In genomic region chr5:52367866-52368840, GRCm38 (mm10) we compare ENCODE assay signal across 7 mouse cellular contexts. TPM values are rescaled to one million over a fixed set of nuclear protein-coding genes. Genes with fewer than 3 reads are reported as not detected.
DNase-seq lines count a peak whose midpoint lies in the region; ATAC-seq and TF ChIP-seq lines count a peak whose summit lies in the region.

No protein-coding gene starts in this region.

- 51% methylated on average over 63 of the region's 63 CpGs for WGBS in forebrain, embryonic 13.5 days
- 57% methylated on average over 63 of the region's 63 CpGs for WGBS in intestine, embryonic 15.5 days

- no peak for TF ChIP-seq POLR2A in testis, adult 2 months (IDR thresholded peaks at IDR 0.05; ENCODE audit: control insufficient read depth, low read depth, low read length)

- H3K27me3 ChIP-seq in testis, adult 2 months (ENCODE audit: control insufficient read depth, insufficient read depth, low read length): no peaks in the 10 kb centered on the region
- no peaks in the 10 kb centered on the region for H3K27me3 ChIP-seq in forebrain, embryonic 13.5 days
- peaks cover 8% of the 10 kb centered on the region for H3K27me3 ChIP-seq in intestine, embryonic 15.5 days (replicated peaks)

- no peak overlapping the region for H3K27ac ChIP-seq in testis, adult 2 months (ENCODE audit: control insufficient read depth, insufficient read depth, low read depth, low read length)
- H3K27ac ChIP-seq in forebrain, embryonic 13.5 days: no peak overlapping the region
- H3K27ac ChIP-seq in intestine, embryonic 15.5 days: no peak overlapping the region

- ATAC-seq in forebrain, embryonic 13.5 days: peak; percentile 36
- no peak for ATAC-seq in intestine, embryonic 15.5 days
- ATAC-seq in activated CD4-positive, CD25-positive, alpha-beta regulatory T cell, adult 4 months: no peak
- no peak for ATAC-seq in erythroid progenitor cell, adult 5-6 weeks (replicated peaks; ENCODE audit: low FRiP score, poor library complexity, severe bottlenecking)

- peak overlapping the region; percentile 57 for H3K4me3 ChIP-seq in testis, adult 2 months (ENCODE audit: control insufficient read depth, low read depth, low read length)
- no peak overlapping the region for H3K4me3 ChIP-seq in forebrain, embryonic 13.5 days
- peak overlapping the region; percentile 9; the same call in 1 of the 2 replicates for H3K4me3 ChIP-seq in intestine, embryonic 15.5 days (replicated peaks)

- no peaks in the 10 kb centered on the region for H3K36me3 ChIP-seq in testis, adult 2 months (ENCODE audit: control insufficient read depth, insufficient read depth, low read length)
- no peaks in the 10 kb centered on the region for H3K36me3 ChIP-seq in forebrain, embryonic 13.5 days (ENCODE audit: poor library complexity, severe bottlenecking)
- no peaks in the 10 kb centered on the region for H3K36me3 ChIP-seq in intestine, embryonic 15.5 days

- no peaks in the 10 kb centered on the region for H3K9me3 ChIP-seq in forebrain, embryonic 13.5 days (replicated peaks)
- no peaks in the 10 kb centered on the region for H3K9me3 ChIP-seq in intestine, embryonic 15.5 days

- H3K4me2 ChIP-seq in forebrain, embryonic 13.5 days: peak overlapping the region; percentile 48
- peak overlapping the region; percentile 47 for H3K4me2 ChIP-seq in intestine, embryonic 15.5 days (replicated peaks)

- TF ChIP-seq CTCF in testis, adult 2 months (IDR thresholded peaks at IDR 0.05; ENCODE audit: control insufficient read depth, insufficient read depth, insufficient replicate concordance, low read depth, low read length): no peak

- H3K4me1 ChIP-seq in testis, adult 2 months (ENCODE audit: control insufficient read depth, insufficient read depth, low read length): peaks cover 6% of the 10 kb centered on the region; the same call in 1 of the 2 replicates
- no peaks in the 10 kb centered on the region for H3K4me1 ChIP-seq in forebrain, embryonic 13.5 days
- H3K4me1 ChIP-seq in intestine, embryonic 15.5 days (replicated peaks): peaks cover 8% of the 10 kb centered on the region; the same call in 1 of the 2 replicates

- peak overlapping the region; percentile 56 for H3K9ac ChIP-seq in forebrain, embryonic 13.5 days
- no peak overlapping the region for H3K9ac ChIP-seq in intestine, embryonic 15.5 days

- no peak for DNase-seq in testis, postnatal 14 days (ENCODE audit: low spot score)
- no peak for DNase-seq in spleen, postnatal 10 days (ENCODE audit: low spot score in 2 of 2)

RNA-seq across cellular contexts. Expression of gene Sod3, which starts 4.6 kb away (rescaled TPM):
- polyA plus RNA-seq in testis, adult 2 months (2012; rRNA removed): 15.1 and 20.6 TPM in 2 replicates
- polyA plus RNA-seq in forebrain, embryonic 13.5 days (2015; fragmentation: Nextera tagmentation; extraction: Ambion mirVana): 0.16 and 0.35 TPM in 2 replicates
- polyA plus RNA-seq in intestine, embryonic 15.5 days (2015; fragmentation: Nextera tagmentation; extraction: Ambion mirVana): 1.1 and 1.4 TPM in 2 replicates
- under 1 TPM in 1 of 2 experiments, not detected in 1; 0.11 TPM for polyA plus RNA-seq in activated CD4-positive, CD25-positive, alpha-beta regulatory T cell, adult 4 months (2017; shearing (Covaris generic))
- not detected in 2 replicates for total RNA-seq in erythroid progenitor cell, adult 5-6 weeks (2015; ENCODE audit: low replicate concordance)
- 0.30 TPM in 1 of 2 replicates, not detected in the other for total RNA-seq in erythroid progenitor cell, adult 5-6 weeks (2017; ENCODE audit: low replicate concordance)
